Comparison of ENCODE assay signal across 8 mouse cellular contexts in genomic region chr5:30647396-30647795, GRCm38 (mm10). TPM values are rescaled to one million over a fixed set of nuclear protein-coding genes. Genes with fewer than 3 reads are reported as not detected.
A peak's percentile ranks its signal among the peaks of the same experiment; 100 is the strongest.
DNase-seq lines count a peak whose midpoint lies in the region; ATAC-seq and TF ChIP-seq lines count a peak whose summit lies in the region.

No protein-coding gene starts in this region.

- no peak for ATAC-seq in kidney, embryonic 15.5 days (replicated peaks; ENCODE audit: low FRiP score)
- ATAC-seq in hindbrain, embryonic 13.5 days (ENCODE audit: low FRiP score): 0 out of 2 replicates have a peak, but pooled peaks have one; percentile 8
- ATAC-seq in midbrain, embryonic 15.5 days (replicated peaks): no peak; the same call in 1 of the 2 replicates

- H3K9ac ChIP-seq in kidney, embryonic 15.5 days: peak overlapping the region; percentile 75; the same call in 1 of the 2 replicates
- H3K9ac ChIP-seq in hindbrain, embryonic 13.5 days: peak overlapping the region; percentile 87
- peak overlapping the region; percentile 54 for H3K9ac ChIP-seq in midbrain, embryonic 15.5 days

- H3K27me3 ChIP-seq in kidney, embryonic 15.5 days: no peaks in the 10 kb centered on the region
- H3K27me3 ChIP-seq in hindbrain, embryonic 13.5 days: no peaks in the 10 kb centered on the region
- no peaks in the 10 kb centered on the region for H3K27me3 ChIP-seq in midbrain, embryonic 15.5 days (replicated peaks)

- 17% methylated on average over 9 of the region's 9 CpGs for WGBS in kidney, embryonic 15.5 days
- WGBS in bone marrow, adult 2 months: 16% methylated on average over 9 of the region's 9 CpGs
- 14% methylated on average over 9 of the region's 9 CpGs for WGBS in hindbrain, embryonic 13.5 days
- 11% methylated on average over 9 of the region's 9 CpGs for WGBS in midbrain, embryonic 15.5 days

- peak overlapping the region; percentile 91 for H3K4me3 ChIP-seq in kidney, embryonic 15.5 days (replicated peaks)
- H3K4me3 ChIP-seq in bone marrow, adult 2 months (replicated peaks; ENCODE audit: control insufficient read depth, low read depth, low read length): peak overlapping the region; percentile 97
- H3K4me3 ChIP-seq in hindbrain, embryonic 13.5 days: peak overlapping the region; percentile 88
- peak overlapping the region; percentile 56 for H3K4me3 ChIP-seq in midbrain, embryonic 15.5 days

- no peak for DNase-seq in kidney, adult 8-10 months
- DNase-seq in layer of hippocampus, adult 9-10 months (ENCODE audit: low spot score): no peak
- no peak for DNase-seq in natural killer cell, adult 2 months (ENCODE audit: low spot score in 2 of 2)
- no peak for DNase-seq in frontal cortex, postnatal 14 days (ENCODE audit: low spot score in 2 of 2)

- no peaks in the 10 kb centered on the region for H3K9me3 ChIP-seq in kidney, embryonic 15.5 days (replicated peaks)
- no peaks in the 10 kb centered on the region for H3K9me3 ChIP-seq in hindbrain, embryonic 13.5 days
- no peaks in the 10 kb centered on the region for H3K9me3 ChIP-seq in midbrain, embryonic 15.5 days

- peaks cover 6% of the 10 kb centered on the region; the same call in 1 of the 2 replicates for H3K36me3 ChIP-seq in kidney, embryonic 15.5 days
- H3K36me3 ChIP-seq in hindbrain, embryonic 13.5 days: peaks cover 12% of the 10 kb centered on the region
- H3K36me3 ChIP-seq in midbrain, embryonic 15.5 days (replicated peaks): no peaks in the 10 kb centered on the region

- H3K4me1 ChIP-seq in kidney, embryonic 15.5 days: peaks cover 23% of the 10 kb centered on the region
- H3K4me1 ChIP-seq in bone marrow, adult 2 months (ENCODE audit: control insufficient read depth, insufficient read depth, low read length): peaks cover 8% of the 10 kb centered on the region
- peaks cover 22% of the 10 kb centered on the region for H3K4me1 ChIP-seq in hindbrain, embryonic 13.5 days (replicated peaks)
- H3K4me1 ChIP-seq in midbrain, embryonic 15.5 days: peaks cover 21% of the 10 kb centered on the region

- TF ChIP-seq CTCF in bone marrow, adult 2 months (IDR thresholded peaks at IDR 0.05; ENCODE audit: control insufficient read depth, insufficient read depth, low read length): no peak

- no peak for TF ChIP-seq POLR2A in bone marrow, adult 2 months (IDR thresholded peaks at IDR 0.05; ENCODE audit: borderline replicate concordance, control insufficient read depth, low read depth, low read length)

- H3K4me2 ChIP-seq in kidney, embryonic 15.5 days: peak overlapping the region; percentile 87
- H3K4me2 ChIP-seq in hindbrain, embryonic 13.5 days: peak overlapping the region; percentile 96
- H3K4me2 ChIP-seq in midbrain, embryonic 15.5 days: peak overlapping the region; percentile 89

- peak overlapping the region; percentile 72 for H3K27ac ChIP-seq in kidney, embryonic 15.5 days
- H3K27ac ChIP-seq in bone marrow, adult 2 months (ENCODE audit: control insufficient read depth, insufficient read depth, low read depth, low read length, poor library complexity): no peak overlapping the region
- H3K27ac ChIP-seq in hindbrain, embryonic 13.5 days: peak overlapping the region; percentile 56
- H3K27ac ChIP-seq in midbrain, embryonic 15.5 days: peak overlapping the region; percentile 74

RNA-seq across cellular contexts. Expression of gene Slc35f6, which starts 0.3 kb away (rescaled TPM):
- 25.7 and 27.1 TPM in 2 replicates for polyA plus RNA-seq in kidney, embryonic 15.5 days (2015; fragmentation: Nextera tagmentation; extraction: Ambion mirVana)
- polyA plus RNA-seq in bone marrow, adult 2 months (2011; ENCODE audit: insufficient read depth, insufficient read length, low replicate concordance, missing spikeins): 7.7 and 17.0 TPM in 2 replicates
- polyA plus RNA-seq in hindbrain, embryonic 13.5 days (2015; fragmentation: Nextera tagmentation; extraction: Ambion mirVana): 29.9 and 30.7 TPM in 2 replicates
- 33.0 and 33.1 TPM in 2 replicates for polyA plus RNA-seq in midbrain, embryonic 15.5 days (2015; fragmentation: Nextera tagmentation; extraction: Ambion mirVana)

RNA-seq across cellular contexts. Expression of gene Cenpa, which starts 19.2 kb away (rescaled TPM):
- polyA plus RNA-seq in kidney, embryonic 15.5 days (2015; fragmentation: Nextera tagmentation; extraction: Ambion mirVana): 298 and 308 TPM in 2 replicates
- polyA plus RNA-seq in bone marrow, adult 2 months (2011; ENCODE audit: insufficient read depth, insufficient read length, low replicate concordance, missing spikeins): 161 and 187 TPM in 2 replicates
- polyA plus RNA-seq in hindbrain, embryonic 13.5 days (2015; fragmentation: Nextera tagmentation; extraction: Ambion mirVana): 61.6 and 69.1 TPM in 2 replicates
- 39.4 and 45.3 TPM in 2 replicates for polyA plus RNA-seq in midbrain, embryonic 15.5 days (2015; fragmentation: Nextera tagmentation; extraction: Ambion mirVana)

RNA-seq across cellular contexts. Expression of gene Kcnk3, which starts 59.4 kb away (rescaled TPM):
- 2.7 and 8.0 TPM in 2 replicates for polyA plus RNA-seq in kidney, embryonic 15.5 days (2015; fragmentation: Nextera tagmentation; extraction: Ambion mirVana)
- polyA plus RNA-seq in bone marrow, adult 2 months (2011; ENCODE audit: insufficient read depth, insufficient read length, low replicate concordance, missing spikeins): 0.40 TPM in 1 of 2 replicates, not detected in the other
- 4.3 and 4.5 TPM in 2 replicates for polyA plus RNA-seq in hindbrain, embryonic 13.5 days (2015; fragmentation: Nextera tagmentation; extraction: Ambion mirVana)
- polyA plus RNA-seq in midbrain, embryonic 15.5 days (2015; fragmentation: Nextera tagmentation; extraction: Ambion mirVana): 6.7 and 7.4 TPM in 2 replicates
